ENCODE assay signal across 18 mouse cellular contexts in the genomic region with DNA sequence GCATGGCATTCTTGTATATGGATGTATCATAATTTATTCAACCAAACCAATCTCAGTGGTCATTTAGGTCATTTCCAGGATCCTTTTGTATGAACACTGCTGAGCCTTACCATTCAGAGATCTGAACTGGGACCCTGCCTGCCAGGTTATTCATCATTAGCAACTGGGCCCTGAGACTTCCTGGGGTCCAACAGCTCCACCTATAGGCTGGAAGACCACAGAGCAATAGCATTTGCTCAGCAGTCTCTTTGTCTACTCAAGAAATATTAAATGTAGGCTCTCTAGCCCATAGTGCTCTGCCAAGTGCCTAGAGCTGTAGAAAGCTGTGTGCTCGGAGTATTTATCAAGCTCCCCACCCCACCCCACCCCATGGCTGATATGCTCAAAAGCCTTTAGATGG.
DNase-seq lines count a peak whose midpoint lies in the region; ATAC-seq and TF ChIP-seq lines count a peak whose summit lies in the region.
"Had no signal": no experiment of that assay in that cellular context is flagged by ENCODE, and none has a peak within 500 bp of the region (broad histone marks: within the 10 kb centered on the region; RNA-seq: fewer than 3 reads in every experiment).

No protein-coding gene starts in this region.

- H3K36me3 ChIP-seq in lung, embryonic 14.5 days (ENCODE audit: insufficient read depth) = no peaks in the 10 kb centered on the region
- H3K36me3 ChIP-seq: embryonic facial prominence, embryonic 10.5 days; heart, embryonic 10.5 days; hindbrain, embryonic 10.5 days; liver, embryonic 13.5 days; midbrain, embryonic 15.5 days; neural tube, embryonic 13.5 days had no signal

- no peak overlapping the region for H3K4me2 ChIP-seq in lung, embryonic 14.5 days
- H3K4me2 ChIP-seq: liver, embryonic 13.5 days; midbrain, embryonic 15.5 days; neural tube, embryonic 13.5 days had no signal

- no peaks in the 10 kb centered on the region for H3K27me3 ChIP-seq in lung, embryonic 14.5 days (ENCODE audit: insufficient read depth, low read length)
- H3K27me3 ChIP-seq: liver, embryonic 13.5 days; midbrain, embryonic 15.5 days; neural tube, embryonic 13.5 days had no signal

- H3K27ac ChIP-seq in lung, embryonic 14.5 days (ENCODE audit: low read depth) = no peak overlapping the region
- no peak overlapping the region for H3K27ac ChIP-seq in bone marrow, adult 2 months (ENCODE audit: control insufficient read depth, insufficient read depth, low read depth, low read length, poor library complexity)
- H3K27ac ChIP-seq: embryonic facial prominence, embryonic 10.5 days; heart, embryonic 10.5 days; hindbrain, embryonic 10.5 days; liver, embryonic 13.5 days; midbrain, embryonic 15.5 days had no signal

- H3K4me1 ChIP-seq in lung, embryonic 14.5 days (ENCODE audit: insufficient read depth) = no peaks in the 10 kb centered on the region
- no peaks in the 10 kb centered on the region; the same call in 1 of the 2 replicates for H3K4me1 ChIP-seq in bone marrow, adult 2 months (ENCODE audit: control insufficient read depth, insufficient read depth, low read length)
- H3K4me1 ChIP-seq: embryonic facial prominence, embryonic 10.5 days; heart, embryonic 10.5 days; hindbrain, embryonic 10.5 days; liver, embryonic 13.5 days; midbrain, embryonic 15.5 days had no signal

- TF ChIP-seq POLR2A in bone marrow, adult 2 months (IDR thresholded peaks at IDR 0.05; ENCODE audit: borderline replicate concordance, control insufficient read depth, low read depth, low read length) = no peak

- WGBS in lung, embryonic 14.5 days = 72% methylated on average over 1 of the region's 1 CpGs
- 38% methylated on average over 1 of the region's 1 CpGs for WGBS in bone marrow, adult 2 months

- no peak for ATAC-seq in CD4-positive, CD25-positive, alpha-beta regulatory T cell, adult 4 months
- ATAC-seq in lung, embryonic 14.5 days (ENCODE audit: insufficient read depth) = no peak
- ATAC-seq: midbrain, embryonic 15.5 days had no signal

- H3K9ac ChIP-seq in lung, embryonic 14.5 days = no peak overlapping the region
- H3K9ac ChIP-seq: liver, embryonic 13.5 days; midbrain, embryonic 15.5 days; neural tube, embryonic 13.5 days had no signal

- peak; percentile 45 for DNase-seq in CD4-positive, CD25-positive, alpha-beta regulatory T cell, adult 2 months (ENCODE audit: low read depth, low spot score)
- no peak for DNase-seq in lung, embryonic 14.5 days
- DNase-seq in lung, adult 18-20 months = no peak
- DNase-seq in thymus, postnatal 0 days (ENCODE audit: low spot score) = peak; percentile 28
- no peak for DNase-seq in ovary, adult 18-20 months (ENCODE audit: low spot score)
- DNase-seq in right cerebral cortex, postnatal 36 days (ENCODE audit: low spot score in 2 of 2) = no peak
- DNase-seq: cerebellum, adult 9-10 months; kidney, adult 8-10 months; liver, embryonic 13.5 days; lung, postnatal 4 days; right cerebral cortex, adult 18-20 months had no signal

- no peaks in the 10 kb centered on the region for H3K9me3 ChIP-seq in lung, embryonic 14.5 days (ENCODE audit: low read depth, low read length)
- H3K9me3 ChIP-seq: embryonic facial prominence, embryonic 10.5 days; heart, embryonic 10.5 days; hindbrain, embryonic 10.5 days; liver, embryonic 13.5 days; midbrain, embryonic 15.5 days; neural tube, embryonic 13.5 days had no signal

- peak; percentile 14; the same call in 1 of the 2 replicates for TF ChIP-seq CTCF in lung, embryonic 14.5 days (IDR thresholded peaks at IDR 0.05; ENCODE audit: low read depth)
- TF ChIP-seq CTCF in bone marrow, adult 2 months (IDR thresholded peaks at IDR 0.05; ENCODE audit: control insufficient read depth, insufficient read depth, low read length) = peak; percentile 31; the same call in 1 of the 2 replicates

- H3K4me3 ChIP-seq in lung, embryonic 14.5 days (ENCODE audit: low read depth, low read length) = no peak overlapping the region
- no peak overlapping the region for H3K4me3 ChIP-seq in bone marrow, adult 2 months (replicated peaks; ENCODE audit: control insufficient read depth, low read depth, low read length)
- H3K4me3 ChIP-seq: embryonic facial prominence, embryonic 10.5 days; heart, embryonic 10.5 days; hindbrain, embryonic 10.5 days; liver, embryonic 13.5 days; midbrain, embryonic 15.5 days; neural tube, embryonic 13.5 days had no signal

Comparison
In these comparisons a context has a peak if more than half of its experiments do, and no peak if none do; other contexts are left out.
1. DNase-seq: peak in CD4-positive, CD25-positive, alpha-beta regulatory T cell, adult 2 months (single experiment) and thymus, postnatal 0 days (single experiment); none in lung, embryonic 14.5 days (single experiment), lung, adult 18-20 months (0 of 2), ovary, adult 18-20 months (single experiment) and right cerebral cortex, postnatal 36 days (0 of 2).